Mouse (Mus musculus) left cerebral cortex, adult 11 months (tissue): ENCODE data around the gene Gm28038.

Source experiments
- DNase-seq: peaks from one replicate; pipeline ENCODE4 v3.0.0; 2022; ENCODE audit warnings: low spot score

The Gm28038 gene

DNA sequence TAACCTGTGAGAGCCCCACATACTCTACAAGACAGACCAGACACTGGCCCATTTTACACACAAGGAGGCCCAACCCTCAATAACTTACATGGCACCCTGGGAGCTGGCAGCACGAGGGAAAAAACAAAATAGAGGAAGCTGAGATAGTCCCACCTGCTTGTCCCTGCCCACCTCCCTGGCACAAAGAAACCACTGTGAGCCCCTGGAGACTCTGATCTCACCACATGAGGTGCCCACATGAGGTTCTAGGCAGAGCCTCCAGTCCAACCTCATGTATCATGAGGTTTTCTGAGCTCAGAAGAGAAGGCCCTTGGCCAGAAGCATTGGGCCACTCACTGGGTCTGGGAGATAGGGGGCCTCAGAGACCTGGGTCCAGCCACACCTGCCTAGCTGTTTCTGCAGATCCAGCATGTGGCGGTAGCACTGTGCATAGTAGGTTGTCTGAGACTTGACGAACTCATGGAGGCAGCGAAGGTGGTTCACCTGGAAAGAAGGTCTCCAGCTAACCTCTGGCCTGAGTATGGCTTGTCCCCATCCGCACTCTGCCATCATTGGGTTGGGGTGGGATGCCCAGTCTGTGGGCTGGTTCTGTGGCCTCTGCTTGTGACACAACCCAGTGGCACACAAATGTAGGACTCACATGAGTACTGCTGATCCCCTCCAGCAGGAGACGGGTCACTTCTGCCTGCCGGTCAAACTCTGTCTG is 65.3 kb downstream of the Gm28038 start:
- DNase-seq, result no peak

DNA sequence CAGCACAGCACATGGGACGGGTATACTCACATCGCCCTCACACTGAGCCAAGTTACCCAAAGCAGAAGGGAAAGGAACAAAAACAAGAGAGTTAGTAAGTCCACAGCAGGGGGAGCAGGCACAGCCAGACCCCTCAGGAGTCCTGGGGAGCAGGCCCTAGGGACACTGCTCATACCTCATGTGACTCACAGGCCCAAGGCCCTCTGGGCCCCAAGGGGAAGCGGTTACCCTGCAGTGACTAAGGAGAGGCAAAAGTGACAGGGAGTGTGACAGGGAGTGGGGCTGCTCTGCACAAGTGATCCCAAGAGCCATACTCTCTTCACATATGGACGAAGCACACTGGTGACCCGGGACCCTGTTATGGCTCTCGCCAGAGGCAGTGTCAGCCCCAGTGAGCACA is 68.4 kb downstream of the Gm28038 start:
- DNase-seq, result no peak
